ENCODE assay signal across 12 mouse cellular contexts in genomic region chr2:122381329-122382103, GRCm38 (mm10). TPM values are rescaled to one million over a fixed set of nuclear protein-coding genes. Genes with fewer than 3 reads are reported as not detected.
DNase-seq lines count a peak whose midpoint lies in the region; ATAC-seq and TF ChIP-seq lines count a peak whose summit lies in the region.
"Had no signal": no experiment of that assay in that cellular context is flagged by ENCODE, and none has a peak within 500 bp of the region (broad histone marks: within the 10 kb centered on the region; RNA-seq: fewer than 3 reads in every experiment).

No protein-coding gene starts in this region.

- no peak for ATAC-seq in kidney, embryonic 16.5 days (ENCODE audit: low FRiP score, low TSS enrichment)
- no peak for ATAC-seq in heart, embryonic 15.5 days (replicated peaks; ENCODE audit: insufficient number of reproducible peaks, insufficient read depth, low FRiP score, low read depth)
- no peak for ATAC-seq in forebrain, embryonic 13.5 days

- no peaks in the 10 kb centered on the region for H3K36me3 ChIP-seq in kidney, embryonic 16.5 days (ENCODE audit: insufficient read depth, low read length)
- H3K36me3 ChIP-seq in heart, adult 2 months (ENCODE audit: control insufficient read depth, insufficient read depth, low read length), result no peaks in the 10 kb centered on the region
- H3K36me3 ChIP-seq in heart, embryonic 15.5 days, result no peaks in the 10 kb centered on the region
- H3K36me3 ChIP-seq in forebrain, embryonic 13.5 days (ENCODE audit: poor library complexity, severe bottlenecking), result no peaks in the 10 kb centered on the region
- H3K36me3 ChIP-seq: forebrain, embryonic 10.5 days; limb, embryonic 15.5 days; neural tube, embryonic 15.5 days; stomach, embryonic 15.5 days had no signal

- H3K4me1 ChIP-seq in kidney, embryonic 16.5 days (ENCODE audit: insufficient read depth, low read length), result peaks cover 12% of the 10 kb centered on the region; the same call in 1 of the 2 replicates
- H3K4me1 ChIP-seq in heart, adult 2 months (ENCODE audit: control insufficient read depth, insufficient read depth, low read length), result peaks cover 7% of the 10 kb centered on the region
- H3K4me1 ChIP-seq in heart, embryonic 15.5 days (replicated peaks), result peaks cover 9% of the 10 kb centered on the region
- H3K4me1 ChIP-seq in forebrain, embryonic 13.5 days, result 0 out of 2 replicates have a peak, but pooled peaks cover 3% of the 10 kb centered on the region

- no peak overlapping the region for H3K4me2 ChIP-seq in kidney, embryonic 16.5 days (replicated peaks; ENCODE audit: low read depth, low read length)
- peak overlapping the region; percentile 63; the same call in 1 of the 2 replicates for H3K4me2 ChIP-seq in heart, embryonic 15.5 days
- no peak overlapping the region for H3K4me2 ChIP-seq in forebrain, embryonic 13.5 days

- WGBS in kidney, embryonic 16.5 days, result 66% methylated on average over 16 of the region's 16 CpGs
- 43% methylated on average over 16 of the region's 16 CpGs for WGBS in heart, adult 2 months
- 65% methylated on average over 16 of the region's 16 CpGs for WGBS in heart, embryonic 15.5 days
- WGBS in forebrain, embryonic 13.5 days, result 81% methylated on average over 16 of the region's 16 CpGs

- no peak for TF ChIP-seq CTCF in heart, adult 2 months (IDR thresholded peaks at IDR 0.05)

- no peak overlapping the region for H3K4me3 ChIP-seq in kidney, embryonic 16.5 days (ENCODE audit: low read length)
- peak overlapping the region; percentile 32; the same call in 1 of the 2 replicates for H3K4me3 ChIP-seq in heart, adult 2 months
- no peak overlapping the region for H3K4me3 ChIP-seq in heart, embryonic 15.5 days
- no peak overlapping the region for H3K4me3 ChIP-seq in forebrain, embryonic 13.5 days

- TF ChIP-seq EP300 in heart, adult 2 months (IDR thresholded peaks at IDR 0.05; ENCODE audit: insufficient read depth, low read depth, low read length), result peak; percentile 86; the same call in 1 of the 2 replicates

- DNase-seq in kidney, adult 11 months, result peak; percentile 60
- DNase-seq in heart, adult 2 months, result peak; percentile 56 to 75
- DNase-seq in kidney, postnatal 14 days, result peak; percentile 55
- DNase-seq in retina, postnatal 1 day, result no peak

- H3K79me2 ChIP-seq in heart, adult 2 months (replicated peaks; ENCODE audit: control insufficient read depth, insufficient read depth, low read length), result no peaks in the 10 kb centered on the region

- intact Hi-C loops in heart, adult 2 months (cut with DNase I), result loop anchor here (1.0 to 10.0 kb wide), 5 partner anchors 46 to 243 kb away; partner anchors contain the start of gene Slc28a2

- 0 out of 2 replicates have a peak, but pooled peaks have one; percentile 34 for TF ChIP-seq POLR2A in heart, adult 2 months (IDR thresholded peaks at IDR 0.05; ENCODE audit: insufficient read depth, low read depth, low read length)

- no peak overlapping the region for H3K27ac ChIP-seq in kidney, embryonic 16.5 days (ENCODE audit: low read length)
- peak overlapping the region; percentile 94 for H3K27ac ChIP-seq in heart, adult 2 months
- no peak overlapping the region for H3K27ac ChIP-seq in heart, embryonic 15.5 days
- no peak overlapping the region for H3K27ac ChIP-seq in forebrain, embryonic 13.5 days
- H3K27ac ChIP-seq: limb, embryonic 15.5 days; neural tube, embryonic 15.5 days; stomach, embryonic 15.5 days had no signal

- H3K27me3 ChIP-seq in kidney, embryonic 16.5 days (ENCODE audit: insufficient read depth, low read length), result 0 out of 2 replicates have a peak, but pooled peaks cover 5% of the 10 kb centered on the region
- no peaks in the 10 kb centered on the region for H3K27me3 ChIP-seq in heart, adult 2 months (ENCODE audit: control insufficient read depth, insufficient read depth, low read length)
- H3K27me3 ChIP-seq in heart, embryonic 15.5 days, result no peaks in the 10 kb centered on the region
- 0 out of 2 replicates have a peak, but pooled peaks cover 2% of the 10 kb centered on the region for H3K27me3 ChIP-seq in forebrain, embryonic 13.5 days
- H3K27me3 ChIP-seq: neural tube, embryonic 15.5 days; stomach, embryonic 15.5 days had no signal

- no peak overlapping the region for H3K9ac ChIP-seq in kidney, embryonic 16.5 days (replicated peaks; ENCODE audit: low read length)
- H3K9ac ChIP-seq in heart, adult 2 months (ENCODE audit: low read depth, low read length), result no peak overlapping the region
- H3K9ac ChIP-seq in heart, embryonic 15.5 days, result no peak overlapping the region
- H3K9ac ChIP-seq in forebrain, embryonic 13.5 days, result no peak overlapping the region
- H3K9ac ChIP-seq: limb, embryonic 15.5 days; neural tube, embryonic 15.5 days; stomach, embryonic 15.5 days had no signal

- no peaks in the 10 kb centered on the region for H3K9me3 ChIP-seq in kidney, embryonic 16.5 days (ENCODE audit: low read length)
- no peaks in the 10 kb centered on the region for H3K9me3 ChIP-seq in heart, embryonic 15.5 days (replicated peaks)
- H3K9me3 ChIP-seq in forebrain, embryonic 13.5 days (replicated peaks), result no peaks in the 10 kb centered on the region
- H3K9me3 ChIP-seq: forebrain, embryonic 10.5 days; limb, embryonic 15.5 days; neural tube, embryonic 15.5 days; stomach, embryonic 15.5 days had no signal

RNA-seq across cellular contexts. Expression of gene Shf, which starts 12.6 kb away (rescaled TPM):
- 2.0 and 2.3 TPM in 2 replicates for polyA plus RNA-seq in kidney, embryonic 16.5 days (2015; fragmentation: Nextera tagmentation; extraction: Ambion mirVana)
- 1 to 10 TPM; 3.5 to 5.3 TPM for total RNA-seq in heart, adult 2 months (2021)
- polyA plus RNA-seq in heart, adult 2 months (2012; rRNA removed), result 3.5 and 5.6 TPM in 2 replicates
- 2.0 and 2.7 TPM in 2 replicates for polyA plus RNA-seq in heart, embryonic 15.5 days (2015; fragmentation: Nextera tagmentation; extraction: Ambion mirVana)
- polyA plus RNA-seq in forebrain, embryonic 13.5 days (2015; fragmentation: Nextera tagmentation; extraction: Ambion mirVana), result 6.2 and 6.8 TPM in 2 replicates

RNA-seq across cellular contexts. Expression of gene Slc28a2, which starts 44.8 kb away (rescaled TPM):
- polyA plus RNA-seq in kidney, embryonic 16.5 days (2015; fragmentation: Nextera tagmentation; extraction: Ambion mirVana), result 0.60 TPM in 2 replicates
- total RNA-seq in heart, adult 2 months (2021), result 10 to 100 TPM; 20.4 to 20.7 TPM
- polyA plus RNA-seq in heart, adult 2 months (2012; rRNA removed), result 17.6 and 37.8 TPM in 2 replicates
- 1.4 and 1.6 TPM in 2 replicates for polyA plus RNA-seq in heart, embryonic 15.5 days (2015; fragmentation: Nextera tagmentation; extraction: Ambion mirVana)
- not detected in 2 replicates for polyA plus RNA-seq in forebrain, embryonic 13.5 days (2015; fragmentation: Nextera tagmentation; extraction: Ambion mirVana)
- total RNA-seq: midbrain, postnatal 0 days had no signal
- polyA plus RNA-seq: forebrain, embryonic 10.5 days; neural tube, embryonic 15.5 days had no signal
